8 mouse cellular contexts compared by ENCODE assay signal in the genomic region with DNA sequence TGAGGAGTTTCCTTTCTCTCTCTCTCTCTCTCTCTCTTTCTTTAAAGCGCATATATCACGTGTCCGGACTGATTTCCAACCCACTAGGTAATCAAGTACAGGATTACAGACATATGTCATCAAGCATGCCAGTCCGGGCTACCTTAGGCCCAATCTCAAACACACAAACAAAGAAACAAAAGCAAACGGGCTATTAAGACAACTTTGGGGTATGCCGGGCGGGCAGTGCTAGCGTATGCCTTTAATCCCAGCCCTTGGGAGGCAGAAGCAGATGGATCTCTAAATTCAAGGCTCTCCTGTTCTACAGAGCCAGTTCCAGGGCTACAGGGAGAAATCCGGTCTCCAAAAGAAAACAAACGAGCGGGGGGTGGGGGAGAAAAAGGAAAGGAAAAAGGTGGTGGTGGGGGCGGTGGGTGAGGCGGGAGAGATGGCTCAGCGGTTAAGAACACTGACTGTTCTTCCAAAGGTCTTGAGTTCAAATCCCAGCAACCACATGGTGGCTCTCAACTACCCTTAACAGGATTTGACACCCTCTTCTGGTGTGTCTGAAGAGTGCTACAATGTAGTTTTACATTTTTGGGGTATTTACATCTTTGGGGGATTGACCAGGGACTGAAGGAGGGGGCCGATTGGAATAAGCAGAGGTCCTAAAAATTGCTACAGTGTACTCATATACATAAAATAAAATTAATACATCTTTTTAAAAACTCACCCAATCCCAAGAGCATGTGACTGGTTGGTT. TPM values are rescaled to one million over a fixed set of nuclear protein-coding genes. Genes with fewer than 3 reads are reported as not detected.
DNase-seq lines count a peak whose midpoint lies in the region; ATAC-seq and TF ChIP-seq lines count a peak whose summit lies in the region.

No protein-coding gene starts in this region.

- 4% methylated on average over 15 of the region's 15 CpGs for WGBS in lung, embryonic 16.5 days
- WGBS in embryonic facial prominence, embryonic 14.5 days: 8% methylated on average over 15 of the region's 15 CpGs
- 8% methylated on average over 15 of the region's 15 CpGs for WGBS in midbrain, postnatal 0 days

- no peak for DNase-seq in lung, postnatal 36 days
- no peak for DNase-seq in embryonic facial prominence, embryonic 14.5 days (ENCODE audit: low spot score)
- no peak for DNase-seq in midbrain, postnatal 0 days (ENCODE audit: low spot score)
- DNase-seq in urinary bladder, postnatal 4 days (ENCODE audit: low spot score in 2 of 2): no peak
- DNase-seq in gastrocnemius, postnatal 4 days (ENCODE audit: low spot score in 2 of 2): no peak
- no peak for DNase-seq in frontal cortex, postnatal 10 days (ENCODE audit: low spot score in 2 of 2)

- no peaks in the 10 kb centered on the region for H3K27me3 ChIP-seq in lung, embryonic 16.5 days (ENCODE audit: control insufficient read depth, insufficient read depth, low read depth, low read length)
- H3K27me3 ChIP-seq in embryonic facial prominence, embryonic 14.5 days (replicated peaks; ENCODE audit: control insufficient read depth, insufficient read depth, low read length): no peaks in the 10 kb centered on the region
- H3K27me3 ChIP-seq in midbrain, postnatal 0 days (ENCODE audit: insufficient read depth, low read length): no peaks in the 10 kb centered on the region

- ATAC-seq in lung, embryonic 16.5 days (ENCODE audit: low read depth): peak; percentile 36
- ATAC-seq in embryonic facial prominence, embryonic 14.5 days (ENCODE audit: low read depth): no peak
- ATAC-seq in inflammation-experienced regulatory T-cells, adult 6 months: peak; percentile 27
- ATAC-seq in midbrain, postnatal 0 days (ENCODE audit: low FRiP score): peak; percentile 63; the same call in 1 of the 2 replicates

- peak overlapping the region; percentile 97 for H3K27ac ChIP-seq in lung, embryonic 16.5 days (ENCODE audit: low read length)
- peak overlapping the region; percentile 98 for H3K27ac ChIP-seq in embryonic facial prominence, embryonic 14.5 days (replicated peaks; ENCODE audit: low read depth, low read length)
- H3K27ac ChIP-seq in midbrain, postnatal 0 days (ENCODE audit: low read depth, low read length): peak overlapping the region; percentile 99

- H3K4me3 ChIP-seq in lung, embryonic 16.5 days (ENCODE audit: low read length): peak overlapping the region; percentile 64
- peak overlapping the region; percentile 51 for H3K4me3 ChIP-seq in embryonic facial prominence, embryonic 14.5 days (ENCODE audit: low read depth, low read length)
- peak overlapping the region; percentile 63 for H3K4me3 ChIP-seq in midbrain, postnatal 0 days (ENCODE audit: low read depth, low read length)

- TF ChIP-seq CTCF in midbrain, postnatal 0 days (IDR thresholded peaks at IDR 0.05): 0 out of 2 replicates have a peak, but pooled peaks have one; percentile 4

- H3K9me3 ChIP-seq in lung, embryonic 16.5 days (ENCODE audit: control insufficient read depth, low read length): no peaks in the 10 kb centered on the region
- H3K9me3 ChIP-seq in embryonic facial prominence, embryonic 14.5 days (ENCODE audit: control insufficient read depth, low read length): no peaks in the 10 kb centered on the region
- H3K9me3 ChIP-seq in midbrain, postnatal 0 days (ENCODE audit: low read length): no peaks in the 10 kb centered on the region

- no peaks in the 10 kb centered on the region for H3K36me3 ChIP-seq in lung, embryonic 16.5 days (ENCODE audit: control insufficient read depth, insufficient read depth, low read length)
- 0 out of 2 replicates have a peak, but pooled peaks cover 4% of the 10 kb centered on the region for H3K36me3 ChIP-seq in embryonic facial prominence, embryonic 14.5 days (ENCODE audit: control insufficient read depth, insufficient read depth, low read length)
- H3K36me3 ChIP-seq in midbrain, postnatal 0 days (ENCODE audit: insufficient read depth, low read length): no peaks in the 10 kb centered on the region; the same call in 1 of the 2 replicates

- peaks cover 8% of the 10 kb centered on the region for H3K4me1 ChIP-seq in lung, embryonic 16.5 days (replicated peaks; ENCODE audit: control insufficient read depth, insufficient read depth, low read length)
- peaks cover 5% of the 10 kb centered on the region; the same call in 1 of the 2 replicates for H3K4me1 ChIP-seq in embryonic facial prominence, embryonic 14.5 days (ENCODE audit: control insufficient read depth, insufficient read depth, low read length)
- peaks cover 5% of the 10 kb centered on the region; the same call in 1 of the 2 replicates for H3K4me1 ChIP-seq in midbrain, postnatal 0 days (ENCODE audit: insufficient read depth, low read length)

- H3K4me2 ChIP-seq in lung, embryonic 16.5 days (ENCODE audit: low read depth, low read length): peak overlapping the region; percentile 84
- peak overlapping the region; percentile 77 for H3K4me2 ChIP-seq in embryonic facial prominence, embryonic 14.5 days (ENCODE audit: low read depth, low read length)
- peak overlapping the region; percentile 83 for H3K4me2 ChIP-seq in midbrain, postnatal 0 days (ENCODE audit: low read depth, low read length, poor library complexity, severe bottlenecking)

- peak overlapping the region; percentile 88 for H3K9ac ChIP-seq in lung, embryonic 16.5 days (ENCODE audit: low read length)
- H3K9ac ChIP-seq in embryonic facial prominence, embryonic 14.5 days (ENCODE audit: low read depth, low read length): peak overlapping the region; percentile 90
- peak overlapping the region; percentile 78 for H3K9ac ChIP-seq in midbrain, postnatal 0 days (replicated peaks; ENCODE audit: low read length, poor library complexity, severe bottlenecking)

RNA-seq across cellular contexts. Expression of a gene that starts 0.9 kb away (rescaled TPM):
- polyA plus RNA-seq in lung, embryonic 16.5 days (2015; fragmentation: Nextera tagmentation; extraction: Ambion mirVana): 23.0 and 25.6 TPM in 2 replicates
- polyA plus RNA-seq in embryonic facial prominence, embryonic 14.5 days (2014; fragmentation: Nextera tagmentation; extraction: Ambion mirVana): 11.0 and 11.4 TPM in 2 replicates
- 10 to 100 TPM in 1 of 3 experiments, 1 to 10 TPM in 2; 6.5 to 12.1 (median 9.7) TPM for polyA plus RNA-seq in inflammation-experienced regulatory T-cells, adult 6 months (2017; shearing (Covaris generic))
- total RNA-seq in midbrain, postnatal 0 days (2014; rRNA removed): 5.2 and 10.7 TPM in 2 replicates
- 10.1 and 13.0 TPM in 2 replicates for polyA plus RNA-seq in midbrain, postnatal 0 days (2015; fragmentation: Nextera tagmentation; extraction: Ambion mirVana)
- 10 to 100 TPM; 26.7 to 32.0 TPM for total RNA-seq in gastrocnemius, postnatal 4 days (2021)

RNA-seq across cellular contexts. Expression of a gene that starts 5.7 kb away (rescaled TPM):
- 29.4 and 32.7 TPM in 2 replicates for polyA plus RNA-seq in lung, embryonic 16.5 days (2015; fragmentation: Nextera tagmentation; extraction: Ambion mirVana)
- polyA plus RNA-seq in embryonic facial prominence, embryonic 14.5 days (2014; fragmentation: Nextera tagmentation; extraction: Ambion mirVana): 33.6 and 34.8 TPM in 2 replicates
- polyA plus RNA-seq in inflammation-experienced regulatory T-cells, adult 6 months (2017; shearing (Covaris generic)): 10 to 100 TPM; 56.2 to 88.3 (median 67.1) TPM
- total RNA-seq in midbrain, postnatal 0 days (2014; rRNA removed): 32.3 and 38.6 TPM in 2 replicates
- polyA plus RNA-seq in midbrain, postnatal 0 days (2015; fragmentation: Nextera tagmentation; extraction: Ambion mirVana): 33.8 and 34.3 TPM in 2 replicates
- 10 to 100 TPM; 10.3 to 12.8 TPM for total RNA-seq in gastrocnemius, postnatal 4 days (2021)

RNA-seq across cellular contexts. Expression of a gene that starts 44.1 kb away (rescaled TPM):
- 31.3 and 32.2 TPM in 2 replicates for polyA plus RNA-seq in lung, embryonic 16.5 days (2015; fragmentation: Nextera tagmentation; extraction: Ambion mirVana)
- 50.3 and 57.5 TPM in 2 replicates for polyA plus RNA-seq in embryonic facial prominence, embryonic 14.5 days (2014; fragmentation: Nextera tagmentation; extraction: Ambion mirVana)
- 10 to 100 TPM; 19.3 to 33.6 (median 23.2) TPM for polyA plus RNA-seq in inflammation-experienced regulatory T-cells, adult 6 months (2017; shearing (Covaris generic))
- total RNA-seq in midbrain, postnatal 0 days (2014; rRNA removed): 27.4 and 39.0 TPM in 2 replicates
- polyA plus RNA-seq in midbrain, postnatal 0 days (2015; fragmentation: Nextera tagmentation; extraction: Ambion mirVana): 13.3 and 15.3 TPM in 2 replicates
- 10 to 100 TPM; 43.3 to 44.8 TPM for total RNA-seq in gastrocnemius, postnatal 4 days (2021)

RNA-seq across cellular contexts. Expression of a gene that starts 47.4 kb away (rescaled TPM):
- 17.1 and 18.6 TPM in 2 replicates for polyA plus RNA-seq in lung, embryonic 16.5 days (2015; fragmentation: Nextera tagmentation; extraction: Ambion mirVana)
- polyA plus RNA-seq in embryonic facial prominence, embryonic 14.5 days (2014; fragmentation: Nextera tagmentation; extraction: Ambion mirVana): 27.0 and 29.6 TPM in 2 replicates
- polyA plus RNA-seq in inflammation-experienced regulatory T-cells, adult 6 months (2017; shearing (Covaris generic)): 1 to 10 TPM in 1 of 3 experiments, under 1 TPM in 2; 0.39 to 1.3 (median 0.91) TPM
- 14.8 and 14.9 TPM in 2 replicates for total RNA-seq in midbrain, postnatal 0 days (2014; rRNA removed)
- polyA plus RNA-seq in midbrain, postnatal 0 days (2015; fragmentation: Nextera tagmentation; extraction: Ambion mirVana): 11.2 and 11.9 TPM in 2 replicates
- 10 to 100 TPM; 60.9 to 75.3 TPM for total RNA-seq in gastrocnemius, postnatal 4 days (2021)

RNA-seq across cellular contexts. Expression of a gene that starts 56.7 kb away (rescaled TPM):
- polyA plus RNA-seq in lung, embryonic 16.5 days (2015; fragmentation: Nextera tagmentation; extraction: Ambion mirVana): 599 and 611 TPM in 2 replicates
- 612 and 629 TPM in 2 replicates for polyA plus RNA-seq in embryonic facial prominence, embryonic 14.5 days (2014; fragmentation: Nextera tagmentation; extraction: Ambion mirVana)
- polyA plus RNA-seq in inflammation-experienced regulatory T-cells, adult 6 months (2017; shearing (Covaris generic)): 100 to 1,000 TPM in 1 of 3 experiments, 10 to 100 TPM in 2; 41.3 to 124 (median 59.1) TPM
- 228 and 273 TPM in 2 replicates for total RNA-seq in midbrain, postnatal 0 days (2014; rRNA removed)
- polyA plus RNA-seq in midbrain, postnatal 0 days (2015; fragmentation: Nextera tagmentation; extraction: Ambion mirVana): 313 and 326 TPM in 2 replicates
- total RNA-seq in gastrocnemius, postnatal 4 days (2021): 100 to 1,000 TPM; 174 to 192 TPM
